Mouse (Mus musculus) liver, embryonic 14.5 days (tissue): ENCODE measurements around the gene Slc5a4b. TPM values are rescaled to one million over a fixed set of nuclear protein-coding genes. Genes with fewer than 3 reads are reported as not detected.

ENCODE experiments used
- ATAC-seq: fragments of 200-750 bp; cut with Nextera tagmentation; 2 replicates; pipeline ENCODE4 v1.8.0; 2017; ENCODE audit warnings: moderate number of reproducible peaks, mild to moderate bottlenecking, moderate library complexity; ENCODE audit not compliant: insufficient read depth
- DNase-seq, 3 experiments: peaks; one replicate each; pipeline ENCODE4 v3.0.0-alpha.2; 2012 to 2013; ENCODE audit warnings: low read depth in 3 of 3, low spot score in 3 of 3
- H3K27ac ChIP-seq: fragments of 300-500 bp; sonication (generic); 2 replicates; pipeline ENCODE4 v1.5.1; 2014; ENCODE audit warnings: moderate library complexity, mild to moderate bottlenecking, control low read depth, inconsistent platforms
- H3K27me3 ChIP-seq: fragments of 300-500 bp; sonication (generic); 2 replicates; pipeline ENCODE4 v1.6.1; 2014; ENCODE audit warnings: mild to moderate bottlenecking, low read length, moderate library complexity; ENCODE audit not compliant: control insufficient read depth, insufficient read depth
- H3K36me3 ChIP-seq: fragments of 300-500 bp; sonication (generic); replicated peaks from 2 replicates; pipeline ENCODE4 v1.6.1; 2014; ENCODE audit warnings: low read depth; ENCODE audit not compliant: control insufficient read depth, insufficient read depth
- H3K4me1 ChIP-seq, 2 experiments: fragments of 200-500 bp in 1 of 2; fragments of 300-500 bp in 1 of 2; sonication (generic) in 1 of 2; replicated peaks; 2 replicates each; pipeline ENCODE4 v1.6.1; 2012 to 2014; ENCODE audit warnings: antibody characterized with exemption in 1 of 2, inconsistent platforms in 1 of 2, low read length in 1 of 2; ENCODE audit not compliant: control insufficient read depth in 2 of 2, insufficient read depth in 2 of 2
- H3K4me2 ChIP-seq: fragments of 300-500 bp; sonication (generic); 2 replicates; pipeline ENCODE4 v1.6.1; 2014; ENCODE audit warnings: low read depth, mild to moderate bottlenecking, control low read depth, moderate library complexity
- H3K4me3 ChIP-seq, 2 experiments: fragments of 200-500 bp in 1 of 2; fragments of 300-500 bp in 1 of 2; sonication (generic) in 1 of 2; 2 replicates each; pipeline ENCODE4 v1.5.1; 2012 to 2014; ENCODE audit warnings: low read depth in 2 of 2, low read length in 2 of 2, mild to moderate bottlenecking in 2 of 2, control low read depth in 1 of 2, inconsistent platforms in 1 of 2, moderate library complexity in 1 of 2; ENCODE audit not compliant: insufficient read depth in 1 of 2
- H3K9ac ChIP-seq: fragments of 300-500 bp; sonication (generic); replicated peaks from 2 replicates; pipeline ENCODE4 v1.6.1; 2014; ENCODE audit warnings: mild to moderate bottlenecking, control low read depth, moderate library complexity
- H3K9me3 ChIP-seq: fragments of 300-500 bp; sonication (generic); 2 replicates; pipeline ENCODE4 v1.6.1; 2016; ENCODE audit warnings: low read length, mixed read lengths; ENCODE audit not compliant: control insufficient read depth
- CTCF ChIP-seq: IDR thresholded peaks from 2 replicates; pipeline ENCODE4 v1.5.1; 2016; ENCODE audit warnings: antibody characterized with exemption, low read depth, control low read depth
- EP300 ChIP-seq: IDR thresholded peaks from 2 replicates; pipeline ENCODE4 v1.6.1; 2016; ENCODE audit warnings: antibody characterized with exemption, low read depth
- WGBS: fragments of 180-500 bp; shearing (Covaris S2); extraction: QIAGEN DNeasy Blood & Tissue Kit; methylation state at CpG from one replicate; pipeline ENCODE4 v1.1.7; 2014; ENCODE audit not compliant: insufficient replicate concordance; 5-methylcytosine and 5-hydroxymethylcytosine counted together
- polyA plus RNA-seq, 2 experiments: library from polyadenylated mRNA; depleted of rRNA in 1 of 2; stranded (reverse) in 1 of 2; unstranded in 1 of 2; fragments of >200 nt; fragmentation: Nextera tagmentation in 1 of 2; extraction: Ambion mirVana in 1 of 2; gene quantifications; 2 replicates each; pipeline versions ENCODE4 v1.2.1 to v1.2.3; 2012 to 2014

Slc5a4b gene
- polyA plus RNA-seq, 2 experiments: 0.03 to 0.10 TPM

- H3K27ac ChIP-seq: no peak overlapping the region
- H3K4me3 ChIP-seq: no peak overlapping the region
- no peaks in the 10 kb centered on the region for H3K9me3 ChIP-seq
- no peak for DNase-seq
- no peak overlapping the region for H3K9ac ChIP-seq
- TF ChIP-seq EP300: no peak
- TF ChIP-seq CTCF: no peak
- no peak overlapping the region; the same call in 1 of the 2 replicates for H3K4me2 ChIP-seq
- H3K36me3 ChIP-seq: no peaks in the 10 kb centered on the region
- no peaks in the 10 kb centered on the region for H3K27me3 ChIP-seq
- 11% methylated on average over 1 of the region's 1 CpGs for whole genome bisulfite sequencing
- peaks cover 0 to 6% of the 10 kb centered on the region in 2 experiments; a peak in 2 of 4 replicates for H3K4me1 ChIP-seq
- ATAC-seq: peak; percentile 47; the same call in 1 of the 2 replicates
Measured at GRCm38 (mm10) chr10:76046754-76047153, 64.0 kb downstream of the Slc5a4b start.

GRCm38 (mm10) chr10:76045343-76045742 lies 65.4 kb downstream of the Slc5a4b start:
- H3K4me1 ChIP-seq: peaks cover 0 to 6% of the 10 kb centered on the region in 2 experiments; a peak in 2 of 4 replicates
- WGBS: 48% methylated on average over 5 of the region's 5 CpGs
- no peak for TF ChIP-seq EP300
- no peak for TF ChIP-seq CTCF
- no peak overlapping the region for H3K9ac ChIP-seq
- H3K4me3 ChIP-seq: no peak overlapping the region
- no peaks in the 10 kb centered on the region for H3K9me3 ChIP-seq
- ATAC-seq (no peak), DNase-seq (no peak)
- H3K36me3 ChIP-seq: peaks cover 3% of the 10 kb centered on the region
- H3K4me2 ChIP-seq: no peak overlapping the region
- H3K27me3 ChIP-seq: no peaks in the 10 kb centered on the region
- no peak overlapping the region for H3K27ac ChIP-seq

GRCm38 (mm10) chr10:76036962-76037361 lies 73.8 kb downstream of the Slc5a4b start:
- H3K4me1 ChIP-seq: peaks cover 7 to 9% of the 10 kb centered on the region in 2 experiments; a peak in 3 of 4 replicates
- H3K9me3 ChIP-seq: no peaks in the 10 kb centered on the region
- WGBS: 56% methylated on average over 5 of the region's 5 CpGs
- DNase-seq (no peak), ATAC-seq (no peak)
- H3K27me3 ChIP-seq: no peaks in the 10 kb centered on the region
- no peak overlapping the region for H3K4me2 ChIP-seq
- H3K36me3 ChIP-seq: peaks cover 33% of the 10 kb centered on the region
- H3K27ac ChIP-seq: no peak overlapping the region
- H3K9ac ChIP-seq: no peak overlapping the region
- no peak overlapping the region for H3K4me3 ChIP-seq
- no peak for TF ChIP-seq CTCF
- TF ChIP-seq EP300: no peak

GRCm38 (mm10) chr10:76035277-76035676 lies 75.5 kb downstream of the Slc5a4b start:
- Histone ChIP-seq H3K4me3 (no peak overlapping the region), H3K9me3 (no peaks in the 10 kb centered on the region), H3K9ac (no peak overlapping the region), H3K4me2 (no peak overlapping the region), H3K4me1 (peaks cover 10 to 15% of the 10 kb centered on the region in 2 experiments; a peak in 3 of 4 replicates), H3K27me3 (no peaks in the 10 kb centered on the region), H3K27ac (no peak overlapping the region), H3K36me3 (peaks cover 29% of the 10 kb centered on the region)
- DNase-seq (no peak), ATAC-seq (no peak)
- TF ChIP-seq CTCF (no peak), EP300 (no peak)

GRCm38 (mm10) chr10:76034001-76034600 lies 76.7 kb downstream of the Slc5a4b start:
- Histone ChIP-seq H3K4me1 (peaks cover 10 to 16% of the 10 kb centered on the region in 2 experiments; a peak in 3 of 4 replicates), H3K9me3 (no peaks in the 10 kb centered on the region), H3K27ac (no peak overlapping the region), H3K36me3 (peaks cover 17% of the 10 kb centered on the region), H3K4me3 (peak overlapping the region in 1 of 2 experiments; percentile 18; a peak in 1 of 4 replicates), H3K4me2 (peak overlapping the region; percentile 94), H3K9ac (no peak overlapping the region), H3K27me3 (no peaks in the 10 kb centered on the region)
- no peak for ATAC-seq
- no peak for DNase-seq
- TF ChIP-seq CTCF: no peak
- no peak for TF ChIP-seq EP300
- 71% methylated on average over 8 of the region's 8 CpGs for WGBS
